Mouse (Mus musculus) WW6 (cell line): ENCODE data around the gene Cog1.

Experiments used
- DNase-seq: peaks from one replicate; pipeline ENCODE4 v3.0.0-alpha.2; 2013; ENCODE audit warnings: low read depth, low spot score

Gene Cog1

DNA sequence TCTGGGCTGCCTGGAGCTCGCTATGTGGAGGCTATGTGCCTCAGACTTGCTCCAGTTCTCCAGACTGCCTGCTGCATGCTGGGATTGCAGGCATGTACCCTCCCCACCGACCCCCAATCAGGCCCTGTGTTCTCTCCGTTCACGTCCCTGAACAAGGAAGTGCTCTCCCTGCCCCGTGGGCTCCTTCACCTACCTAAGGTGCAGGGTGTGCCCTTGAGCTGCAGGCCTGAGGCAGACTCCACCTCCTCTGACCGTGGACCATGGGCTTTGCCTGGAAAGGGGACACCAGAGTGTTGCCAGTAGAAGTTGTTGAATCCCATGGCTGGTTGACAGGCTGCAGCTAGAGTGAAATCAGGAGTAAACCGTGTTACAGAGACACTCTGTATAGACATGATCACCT, 50.7 kb downstream of the Cog1 start:
- DNase-seq, result no peak

DNA sequence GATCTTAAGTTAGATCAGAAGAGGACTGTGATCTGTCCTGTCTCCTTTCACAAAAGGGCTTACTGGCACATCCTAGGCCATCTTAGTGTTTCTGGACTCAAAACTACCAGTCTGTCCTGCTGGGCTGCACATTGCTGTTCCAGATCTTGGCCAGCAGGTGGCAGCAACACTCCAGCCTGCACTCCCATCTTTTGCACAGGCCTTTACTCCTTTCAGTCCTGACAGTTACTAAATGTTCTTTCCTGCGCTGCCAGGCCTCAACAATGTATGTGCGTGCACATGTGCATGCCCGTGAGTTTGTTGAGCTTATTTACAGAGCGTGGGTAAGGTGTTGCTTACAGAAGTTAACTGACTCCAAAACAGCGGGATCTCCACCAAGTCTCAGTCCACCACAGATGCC, 54.8 kb downstream of the Cog1 start:
- no peak for DNase-seq

DNA sequence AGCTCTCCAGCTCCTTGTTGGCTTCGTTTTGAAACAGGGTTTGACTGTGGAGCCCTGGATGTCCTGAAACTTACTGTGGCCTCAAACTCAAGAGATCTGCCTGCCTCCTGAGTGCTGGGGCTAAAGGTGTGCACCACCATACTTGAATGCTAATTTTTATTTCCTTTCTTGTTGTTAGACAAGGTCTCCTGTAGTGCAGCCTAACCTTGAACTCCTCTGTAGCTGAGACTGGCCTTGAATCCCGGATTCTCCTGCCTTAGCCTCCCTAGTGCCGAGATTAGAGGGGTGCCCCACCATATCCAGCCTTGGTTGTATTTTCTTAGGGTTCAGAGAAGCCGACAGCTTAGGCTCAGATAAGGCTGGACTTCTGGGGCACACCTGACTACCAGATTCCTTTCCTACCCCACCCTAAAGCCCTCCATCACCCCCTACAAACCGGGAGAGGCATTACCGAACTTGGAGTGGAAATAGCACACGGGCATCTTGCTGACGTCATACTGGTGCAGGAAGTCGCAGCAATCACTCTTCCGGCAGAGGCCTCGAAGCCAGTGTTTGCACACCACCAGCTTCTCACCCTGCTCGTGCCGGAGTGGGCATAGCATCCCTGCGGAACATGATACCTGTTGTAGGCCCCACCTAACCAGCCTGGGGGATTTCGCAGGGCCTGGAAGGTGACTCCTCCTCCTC, 57.1 kb downstream of the Cog1 start:
- DNase-seq, result no peak

- DNase-seq, result no peak
These were observed 59.8 kb downstream of the Cog1 start for GRCm38 (mm10) chr11:113708629-113709213.

DNA sequence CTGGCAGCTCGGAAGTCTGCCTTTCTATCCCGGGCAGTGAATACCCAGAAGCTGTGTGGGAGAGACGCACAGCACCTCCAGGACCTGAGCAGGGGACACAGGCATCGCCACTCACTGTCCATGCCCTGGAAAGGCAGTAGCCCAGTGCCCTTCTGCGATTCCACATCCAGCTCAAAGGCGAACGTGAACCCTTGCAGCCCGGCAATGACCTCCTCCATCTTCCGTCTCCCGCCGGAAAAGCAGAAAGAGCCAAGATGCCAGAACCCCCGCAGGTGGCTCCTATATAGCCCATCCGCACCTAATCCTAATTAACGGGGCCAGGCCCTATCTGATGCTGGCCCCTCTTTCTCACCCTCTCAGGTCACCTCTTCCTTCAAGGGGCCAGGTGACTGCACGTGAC, 60.3 kb downstream of the Cog1 start:
- no peak for DNase-seq

GRCm38 (mm10) chr11:113709731-113710256, 60.8 kb downstream of the Cog1 start, which contains the start of gene Cpsf4l:
Cpsf4l (minus strand) TSS chr11:113710017.
- peak; percentile 78 for DNase-seq

DNA sequence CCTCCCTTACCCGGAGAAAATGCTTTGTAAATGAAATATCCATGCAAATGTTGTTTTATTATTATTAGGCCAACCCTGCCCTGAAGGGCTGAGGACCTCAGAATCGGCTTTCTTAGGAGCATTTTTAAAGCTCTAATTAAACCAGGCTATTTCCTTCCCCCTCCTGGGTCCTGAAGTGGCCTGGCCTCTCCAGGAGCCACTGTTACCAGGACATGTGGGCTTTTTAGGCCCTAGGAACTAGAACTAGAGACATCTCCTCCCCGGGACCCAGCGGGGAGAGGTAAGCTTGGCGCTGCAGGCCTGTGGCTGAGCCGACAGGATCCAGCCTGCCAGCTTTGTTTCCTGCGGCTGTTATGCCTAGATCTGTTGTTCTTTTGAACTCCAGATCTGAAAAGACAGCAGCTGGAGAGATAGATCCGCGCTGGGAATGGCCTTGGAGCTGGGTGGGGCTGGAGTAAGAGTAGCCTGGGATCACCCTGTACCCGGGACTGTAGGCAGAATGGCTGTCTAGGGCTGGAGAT, 61.3 kb downstream of the Cog1 start:
- DNase-seq, result peak; percentile 84

DNA sequence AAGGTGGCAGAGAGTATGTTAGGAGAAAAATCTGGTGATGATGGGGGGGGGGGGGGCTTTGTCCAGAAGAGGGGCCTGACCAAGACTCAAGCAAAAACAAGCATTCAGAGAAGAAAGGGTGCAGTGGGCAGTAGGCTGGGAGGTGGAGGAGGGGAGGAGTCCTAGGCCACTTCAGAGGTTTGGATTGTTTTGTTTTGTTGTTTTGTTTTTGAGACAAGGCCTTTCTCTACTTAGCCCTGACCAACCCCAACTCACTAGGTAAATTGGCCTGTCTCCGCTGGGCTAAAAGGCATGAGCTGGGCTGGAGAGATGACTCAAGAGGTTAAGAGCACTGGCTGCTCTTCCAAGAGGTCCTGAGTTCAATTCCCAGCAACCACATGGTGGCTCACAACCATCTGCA, 62.1 kb downstream of the Cog1 start:
- no peak for DNase-seq

DNA sequence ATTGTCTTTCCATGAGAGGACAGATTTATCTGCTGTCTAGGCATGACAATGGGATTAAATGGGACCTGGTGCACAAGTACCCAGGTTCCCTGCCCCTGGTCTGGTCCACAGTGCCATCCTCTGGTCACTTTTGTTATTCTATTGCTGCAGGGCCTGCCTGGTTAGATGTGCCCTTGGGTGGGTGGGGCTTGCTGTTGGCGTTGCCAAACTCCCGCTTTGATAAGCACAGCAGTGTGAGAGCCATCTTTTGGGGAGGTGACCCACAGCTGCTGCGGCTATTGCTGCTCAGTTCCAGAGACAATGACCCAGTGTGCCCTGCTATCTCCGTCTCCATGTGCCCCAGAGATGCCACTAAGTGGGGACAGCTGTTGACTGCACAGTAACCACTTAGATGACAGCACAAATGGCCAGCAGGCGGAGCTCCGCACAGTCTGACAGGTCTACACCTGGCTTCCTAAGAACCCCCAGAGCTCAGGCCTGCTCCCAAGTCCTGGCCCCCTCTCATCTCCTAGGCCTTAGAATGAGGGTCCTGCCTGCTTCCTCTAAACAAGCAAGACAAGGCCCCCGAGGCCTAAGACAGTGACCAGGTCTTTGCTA, 66.2 kb downstream of the Cog1 start:
- no peak for DNase-seq

DNA sequence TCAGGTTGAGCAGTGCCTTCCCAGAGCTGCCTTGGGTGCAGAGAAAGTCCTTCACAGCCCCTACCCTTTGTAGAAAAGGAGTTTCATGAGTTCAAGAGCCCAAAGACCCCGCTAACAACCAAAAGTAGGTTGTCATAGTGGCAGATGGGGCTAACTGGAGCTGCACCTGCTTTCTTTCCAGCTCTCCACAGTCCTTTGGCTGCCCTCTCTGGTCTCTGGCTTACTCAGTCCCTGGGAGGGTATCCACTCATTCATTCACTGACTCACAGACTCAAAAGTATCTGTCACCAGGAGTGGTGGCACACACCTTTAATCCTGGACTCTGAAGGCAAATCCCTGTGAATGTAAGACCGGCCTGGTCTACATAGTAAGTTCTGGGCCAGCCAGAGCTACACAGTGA, 67.2 kb downstream of the Cog1 start:
- DNase-seq, result no peak
